Mouse (Mus musculus): ENCODE results near the gene Srrm1. TPM values are rescaled to one million over a fixed set of nuclear protein-coding genes. Genes with fewer than 3 reads are reported as not detected.

Srrm1 gene
- total and polyA plus RNA-seq, 3 experiments, result 98.8 to 612 (median 565) TPM

GRCm38 (mm10) chr4:135313111-135313691 lies 39.9 kb downstream of the Srrm1 start:
- peak; percentile 79 for ATAC-seq (ENCODE audit: extremely low read depth, insufficient number of reproducible peaks, low FRiP score, poor library complexity, severe bottlenecking)
- peaks cover 6% of the 10 kb centered on the region for H3K9me3 ChIP-seq (replicated peaks)
- peak overlapping the region; percentile 67; the same call in 1 of the 2 replicates for H3K4me3 ChIP-seq (ENCODE audit: low read depth, low read length)
- no peaks in the 10 kb centered on the region for H3K27me3 ChIP-seq (ENCODE audit: insufficient read depth, low read length)
- DNase-seq (ENCODE audit: low spot score), result peak; percentile 75
- no peak for TF ChIP-seq CTCF (IDR thresholded peaks at IDR 0.05; ENCODE audit: low read depth, low read length)
- TF ChIP-seq TAL1 (conservative IDR thresholded peaks at IDR 0.05; ENCODE audit: low read depth, low read length), result peak; percentile 75
- peaks cover 73% of the 10 kb centered on the region for H3K4me1 ChIP-seq (ENCODE audit: insufficient read depth, low read depth, low read length)
- peaks cover 37% of the 10 kb centered on the region for H3K36me3 ChIP-seq (replicated peaks)

- DNase-seq (ENCODE audit: low spot score) (peak; percentile 57), ATAC-seq (ENCODE audit: extremely low read depth, insufficient number of reproducible peaks, low FRiP score, poor library complexity, severe bottlenecking) (no peak)
- H3K4me3 ChIP-seq (ENCODE audit: low read depth, low read length), result peak overlapping the region; percentile 67; the same call in 1 of the 2 replicates
- no peaks in the 10 kb centered on the region for H3K27me3 ChIP-seq (ENCODE audit: insufficient read depth, low read length)
- H3K9me3 ChIP-seq (replicated peaks), result peaks cover 6% of the 10 kb centered on the region
- no peak for TF ChIP-seq TAL1 (conservative IDR thresholded peaks at IDR 0.05; ENCODE audit: low read depth, low read length)
- no peak for TF ChIP-seq GATA1 (IDR thresholded peaks at IDR 0.05; ENCODE audit: borderline replicate concordance, low read length)
- TF ChIP-seq POLR2AphosphoS5 (IDR thresholded peaks at IDR 0.05; ENCODE audit: insufficient replicate concordance, low read depth, low read length), result no peak
- TF ChIP-seq GATA2 (IDR thresholded peaks at IDR 0.05; ENCODE audit: borderline replicate concordance, low read depth, low read length), result no peak
- peaks cover 32% of the 10 kb centered on the region for H3K36me3 ChIP-seq (replicated peaks)
- peaks cover 74% of the 10 kb centered on the region for H3K4me1 ChIP-seq (ENCODE audit: insufficient read depth, low read depth, low read length)
Observed at GRCm38 (mm10) chr4:135312706-135313105, 40.4 kb downstream of the Srrm1 start.

DNA sequence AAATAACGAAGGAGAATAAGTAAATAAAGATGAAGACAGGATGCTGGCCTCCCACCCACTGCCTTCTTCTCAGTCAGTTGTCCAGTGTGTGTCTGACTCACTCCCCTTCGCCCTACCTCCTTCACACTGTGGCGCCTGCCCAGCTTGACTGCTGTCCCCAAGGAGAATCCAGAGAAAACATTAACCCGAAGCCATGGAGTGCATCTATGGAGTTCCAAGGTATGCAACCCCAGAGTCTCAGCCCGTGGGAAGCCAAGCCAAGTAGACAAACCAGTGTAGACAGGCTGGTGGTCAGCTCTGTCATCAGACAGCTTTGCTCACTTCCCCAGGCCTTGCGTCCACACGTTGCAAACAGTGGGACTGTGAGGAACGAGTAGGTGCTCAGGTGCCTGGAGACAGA lies 42.8 kb downstream of the Srrm1 start:
- H3K27me3 ChIP-seq (ENCODE audit: insufficient read depth, low read length), result no peaks in the 10 kb centered on the region
- H3K36me3 ChIP-seq (replicated peaks), result peaks cover 10% of the 10 kb centered on the region
- peaks cover 5% of the 10 kb centered on the region for H3K9me3 ChIP-seq (replicated peaks)
- TF ChIP-seq TAL1 (conservative IDR thresholded peaks at IDR 0.05; ENCODE audit: low read depth, low read length) (no peak), POLR2AphosphoS5 (IDR thresholded peaks at IDR 0.05; ENCODE audit: insufficient replicate concordance, low read depth, low read length) (no peak), CTCF (IDR thresholded peaks at IDR 0.05; ENCODE audit: low read depth, low read length) (no peak), GATA2 (IDR thresholded peaks at IDR 0.05; ENCODE audit: borderline replicate concordance, low read depth, low read length) (no peak), GATA1 (IDR thresholded peaks at IDR 0.05; ENCODE audit: borderline replicate concordance, low read length) (no peak)
- no peak for ATAC-seq (ENCODE audit: extremely low read depth, insufficient number of reproducible peaks, low FRiP score, poor library complexity, severe bottlenecking)
- peaks cover 89% of the 10 kb centered on the region for H3K4me1 ChIP-seq (ENCODE audit: insufficient read depth, low read depth, low read length)
- no peak for DNase-seq (ENCODE audit: low spot score)
- H3K4me3 ChIP-seq (ENCODE audit: low read depth, low read length), result no peak overlapping the region

DNA sequence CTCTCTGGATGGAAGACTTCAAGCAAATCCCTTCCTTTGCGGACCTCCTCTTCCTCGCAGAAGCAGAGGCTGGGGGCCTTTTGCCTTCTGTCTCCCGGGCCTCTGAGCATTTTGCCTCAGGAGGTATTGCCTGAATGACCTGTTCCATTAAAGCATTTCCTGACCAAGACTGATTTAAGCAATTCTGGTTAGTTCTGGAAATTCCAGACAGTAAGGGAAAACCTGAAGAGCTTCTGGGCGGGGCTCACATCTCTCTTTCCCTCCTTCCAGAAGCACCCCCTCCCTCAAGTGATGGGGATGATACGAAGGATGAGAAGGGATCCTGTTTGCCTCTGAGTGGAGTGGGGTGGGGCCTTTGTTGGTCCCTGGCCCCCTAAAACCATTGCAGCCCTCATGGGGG lies 43.4 kb downstream of the Srrm1 start:
- H3K4me1 ChIP-seq (ENCODE audit: insufficient read depth, low read depth, low read length), result peaks cover 86% of the 10 kb centered on the region
- H3K4me3 ChIP-seq (ENCODE audit: low read depth, low read length), result no peak overlapping the region
- no peak for TF ChIP-seq POLR2AphosphoS5 (IDR thresholded peaks at IDR 0.05; ENCODE audit: insufficient replicate concordance, low read depth, low read length)
- TF ChIP-seq GATA2 (IDR thresholded peaks at IDR 0.05; ENCODE audit: borderline replicate concordance, low read depth, low read length), result no peak
- no peak for TF ChIP-seq GATA1 (IDR thresholded peaks at IDR 0.05; ENCODE audit: borderline replicate concordance, low read length)
- TF ChIP-seq CTCF (IDR thresholded peaks at IDR 0.05; ENCODE audit: low read depth, low read length), result no peak
- no peak for TF ChIP-seq TAL1 (conservative IDR thresholded peaks at IDR 0.05; ENCODE audit: low read depth, low read length)

DNA sequence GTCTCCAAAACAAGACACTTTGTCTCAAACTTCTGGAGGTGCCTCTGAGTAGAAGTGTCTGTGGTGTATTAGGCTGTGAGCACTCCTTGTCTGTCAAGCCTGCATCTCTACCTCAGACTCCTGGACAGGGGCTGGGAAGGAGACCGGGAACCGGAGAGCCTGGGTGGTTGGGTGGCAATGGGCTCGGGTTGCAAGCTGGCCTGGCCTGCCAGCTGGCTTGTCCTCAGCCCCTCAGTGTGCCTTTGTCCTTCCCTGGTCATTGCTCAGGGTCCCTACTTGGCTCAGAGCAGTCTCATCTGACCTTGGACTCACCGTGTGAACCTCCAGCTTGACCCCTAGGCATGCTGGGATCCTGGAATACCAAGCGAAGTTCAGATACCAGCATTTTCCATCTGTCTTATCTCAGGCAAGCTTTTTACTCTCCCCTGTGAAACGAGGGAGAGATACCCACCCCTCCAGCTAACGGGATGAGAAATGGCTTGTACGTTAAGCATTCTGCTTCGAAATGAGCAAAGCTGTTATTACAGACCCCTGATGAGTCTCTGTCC lies 43.9 kb downstream of the Srrm1 start:
- no peaks in the 10 kb centered on the region for H3K9me3 ChIP-seq (replicated peaks)
- no peaks in the 10 kb centered on the region for H3K27me3 ChIP-seq (ENCODE audit: insufficient read depth, low read length)
- H3K36me3 ChIP-seq (replicated peaks), result no peaks in the 10 kb centered on the region
- peaks cover 82% of the 10 kb centered on the region for H3K4me1 ChIP-seq (ENCODE audit: insufficient read depth, low read depth, low read length)
- DNase-seq (ENCODE audit: low spot score), result no peak
- no peak for ATAC-seq (ENCODE audit: extremely low read depth, insufficient number of reproducible peaks, low FRiP score, poor library complexity, severe bottlenecking)
- no peak for TF ChIP-seq GATA2 (IDR thresholded peaks at IDR 0.05; ENCODE audit: borderline replicate concordance, low read depth, low read length)
- TF ChIP-seq CTCF (IDR thresholded peaks at IDR 0.05; ENCODE audit: low read depth, low read length), result no peak
- no peak for TF ChIP-seq TAL1 (conservative IDR thresholded peaks at IDR 0.05; ENCODE audit: low read depth, low read length)
- TF ChIP-seq GATA1 (IDR thresholded peaks at IDR 0.05; ENCODE audit: borderline replicate concordance, low read length), result no peak
- no peak for TF ChIP-seq POLR2AphosphoS5 (IDR thresholded peaks at IDR 0.05; ENCODE audit: insufficient replicate concordance, low read depth, low read length)
- H3K4me3 ChIP-seq (ENCODE audit: low read depth, low read length), result no peak overlapping the region

More for the DNA sequence above, 43.4 kb downstream of the Srrm1 start:
- ATAC-seq (ENCODE audit: extremely low read depth, insufficient number of reproducible peaks, low FRiP score, poor library complexity, severe bottlenecking) (no peak), DNase-seq (ENCODE audit: low spot score) (no peak)
- Histone ChIP-seq H3K36me3 (replicated peaks) (peaks cover 4% of the 10 kb centered on the region), H3K27me3 (ENCODE audit: insufficient read depth, low read length) (no peaks in the 10 kb centered on the region), H3K9me3 (replicated peaks) (no peaks in the 10 kb centered on the region)

- Histone ChIP-seq H3K4me3 (ENCODE audit: low read depth, low read length) (peak overlapping the region; percentile 62), H3K36me3 (replicated peaks) (no peaks in the 10 kb centered on the region), H3K9me3 (replicated peaks) (no peaks in the 10 kb centered on the region), H3K4me1 (ENCODE audit: insufficient read depth, low read depth, low read length) (peaks cover 69% of the 10 kb centered on the region), H3K27me3 (ENCODE audit: insufficient read depth, low read length) (no peaks in the 10 kb centered on the region)
- ATAC-seq (ENCODE audit: extremely low read depth, insufficient number of reproducible peaks, low FRiP score, poor library complexity, severe bottlenecking) (no peak; the same call in 1 of the 2 replicates), DNase-seq (ENCODE audit: low spot score) (peak; percentile 72)
- TF ChIP-seq CTCF (IDR thresholded peaks at IDR 0.05; ENCODE audit: low read depth, low read length) (no peak), TAL1 (conservative IDR thresholded peaks at IDR 0.05; ENCODE audit: low read depth, low read length) (no peak), GATA1 (IDR thresholded peaks at IDR 0.05; ENCODE audit: borderline replicate concordance, low read length) (no peak), POLR2AphosphoS5 (IDR thresholded peaks at IDR 0.05; ENCODE audit: insufficient replicate concordance, low read depth, low read length) (no peak), GATA2 (IDR thresholded peaks at IDR 0.05; ENCODE audit: borderline replicate concordance, low read depth, low read length) (no peak)
Observed at GRCm38 (mm10) chr4:135306971-135307632, 46.0 kb downstream of the Srrm1 start.
